Mouse (Mus musculus): Measurements from ENCODE around the gene Sort1. TPM values are rescaled to one million over a fixed set of nuclear protein-coding genes. Genes with fewer than 3 reads are reported as not detected.
A peak's percentile ranks its signal among the peaks of the same experiment; 100 is the strongest.

Gene Sort1
- total and polyA plus RNA-seq, 2 experiments from 2014 or later = 12.7 to 80.3 TPM

- WGBS = 87% methylated on average over 8 of the region's 8 CpGs
- Histone ChIP-seq H3K4me1 (ENCODE audit: insufficient read depth, low read length) (peaks cover 31% of the 10 kb centered on the region), H3K27me3 (ENCODE audit: insufficient read depth, low read length) (no peaks in the 10 kb centered on the region), H3K36me3 (ENCODE audit: insufficient read depth, low read length) (peaks cover 34% of the 10 kb centered on the region), H3K27ac (ENCODE audit: low read depth, low read length) (no peak overlapping the region), H3K9ac (replicated peaks; ENCODE audit: low read length, poor library complexity, severe bottlenecking) (no peak overlapping the region), H3K4me3 (ENCODE audit: low read depth, low read length) (no peak overlapping the region), H3K4me2 (ENCODE audit: low read depth, low read length, poor library complexity, severe bottlenecking) (no peak overlapping the region), H3K9me3 (ENCODE audit: low read length) (no peaks in the 10 kb centered on the region)
- TF ChIP-seq CTCF (IDR thresholded peaks at IDR 0.05) = no peak
- ATAC-seq (ENCODE audit: low FRiP score) (no peak), DNase-seq (ENCODE audit: low spot score) (no peak)
These were observed 124.7 kb downstream of the Sort1 start for GRCm38 (mm10) chr3:108408517-108409008.

DNA sequence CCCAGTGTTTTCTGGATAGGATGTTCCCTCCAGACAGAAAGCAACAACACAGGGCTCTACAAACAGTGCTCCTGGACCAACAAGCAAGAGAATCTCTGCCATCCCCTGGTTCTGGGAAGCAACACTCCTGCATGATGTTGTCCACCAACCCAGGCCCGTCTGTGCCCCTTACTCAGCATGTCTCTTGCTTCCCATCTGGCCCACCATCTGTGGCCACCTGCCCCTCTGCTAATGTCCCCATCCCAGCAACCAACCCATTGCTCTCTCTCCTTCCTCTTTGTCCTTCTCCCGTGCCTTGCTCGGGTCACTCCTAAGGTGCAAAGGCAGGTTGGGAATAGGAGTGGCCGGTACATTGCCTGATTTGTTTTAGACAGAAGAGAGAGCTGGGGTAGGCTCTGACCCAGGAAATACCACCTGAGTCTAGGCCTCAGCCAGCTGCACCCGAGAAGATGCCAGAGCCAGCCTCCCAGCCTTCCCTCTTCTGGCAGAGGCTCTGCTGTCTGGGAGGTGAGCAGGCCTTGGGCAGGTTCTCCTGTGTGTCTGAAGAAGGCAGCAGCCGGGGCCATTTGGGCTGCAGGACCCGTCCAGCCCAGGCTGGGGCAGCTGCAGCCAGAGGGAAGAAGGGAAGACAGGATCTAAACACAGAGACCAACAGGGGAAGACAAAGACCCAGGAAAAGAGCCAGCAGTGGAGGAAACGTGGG lies 125.9 kb downstream of the Sort1 start:
- Histone ChIP-seq H3K4me2 (ENCODE audit: low read depth, low read length, poor library complexity, severe bottlenecking) (peak overlapping the region; percentile 63), H3K4me1 (ENCODE audit: insufficient read depth, low read length) (peaks cover 36% of the 10 kb centered on the region), H3K9me3 (ENCODE audit: low read length) (no peaks in the 10 kb centered on the region), H3K27ac (ENCODE audit: low read depth, low read length) (peak overlapping the region; percentile 72), H3K36me3 (ENCODE audit: insufficient read depth, low read length) (peaks cover 33% of the 10 kb centered on the region), H3K9ac (replicated peaks; ENCODE audit: low read length, poor library complexity, severe bottlenecking) (peak overlapping the region; percentile 67), H3K4me3 (ENCODE audit: low read depth, low read length) (peak overlapping the region; percentile 30), H3K27me3 (ENCODE audit: insufficient read depth, low read length) (no peaks in the 10 kb centered on the region)
- ATAC-seq (ENCODE audit: low FRiP score) (no peak), DNase-seq (ENCODE audit: low spot score) (peak; percentile 55)
- TF ChIP-seq CTCF (IDR thresholded peaks at IDR 0.05) = no peak
- 13% methylated on average over 8 of the region's 8 CpGs for WGBS

DNA sequence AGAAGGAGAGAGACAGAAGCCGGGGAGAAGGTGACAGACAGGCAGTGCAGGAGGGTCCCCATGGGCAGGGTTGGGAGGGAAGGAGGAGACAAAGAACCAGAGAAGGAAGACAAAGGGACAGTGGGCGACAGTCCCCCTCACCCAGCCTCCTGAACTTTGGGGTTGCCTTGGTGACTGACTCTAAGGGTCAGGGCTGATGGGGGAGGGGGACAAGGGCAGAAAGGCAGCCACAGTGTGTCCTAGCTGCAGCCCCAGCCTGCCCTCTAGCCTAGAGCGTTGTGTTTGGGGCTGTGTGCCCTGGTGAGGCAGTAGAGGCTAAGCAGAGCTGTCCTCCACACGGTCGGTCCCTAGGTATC lies 126.5 kb downstream of the Sort1 start:
- Histone ChIP-seq H3K27ac (ENCODE audit: low read depth, low read length) (peak overlapping the region; percentile 72), H3K4me1 (ENCODE audit: insufficient read depth, low read length) (peaks cover 39% of the 10 kb centered on the region), H3K9me3 (ENCODE audit: low read length) (no peaks in the 10 kb centered on the region), H3K27me3 (ENCODE audit: insufficient read depth, low read length) (no peaks in the 10 kb centered on the region), H3K9ac (replicated peaks; ENCODE audit: low read length, poor library complexity, severe bottlenecking) (peak overlapping the region; percentile 67), H3K4me2 (ENCODE audit: low read depth, low read length, poor library complexity, severe bottlenecking) (peak overlapping the region; percentile 63), H3K4me3 (ENCODE audit: low read depth, low read length) (peak overlapping the region; percentile 30), H3K36me3 (ENCODE audit: insufficient read depth, low read length) (peaks cover 33% of the 10 kb centered on the region)
- ATAC-seq (ENCODE audit: low FRiP score) = no peak
- no peak for TF ChIP-seq CTCF (IDR thresholded peaks at IDR 0.05)
- DNase-seq (ENCODE audit: low spot score) = peak; percentile 50
- WGBS = 8% methylated on average over 5 of the region's 5 CpGs

Other genes with a start within 250 kb of the Sort1 start
- gene Gstm4, start 239.2 kb upstream of the Sort1 start, total RNA-seq (2014; rRNA removed) = 4.1 and 4.5 TPM in 2 replicates
- gene Gstm4, start 239.2 kb upstream of the Sort1 start, polyA plus RNA-seq (2015; fragmentation: Nextera tagmentation; extraction: Ambion mirVana) = 25.6 and 25.9 TPM in 2 replicates
- 58.4 and 79.8 TPM in 2 replicates for gene Ampd2, start 197.4 kb upstream of the Sort1 start, total RNA-seq (2014; rRNA removed)
- 58.8 and 60.0 TPM in 2 replicates for gene Ampd2, start 197.4 kb upstream of the Sort1 start, polyA plus RNA-seq (2015; fragmentation: Nextera tagmentation; extraction: Ambion mirVana)
- gene Gnat2, start 191.3 kb upstream of the Sort1 start, total RNA-seq (2014; rRNA removed) = 0.28 TPM in 1 of 2 replicates, not detected in the other
- 0.26 and 0.28 TPM in 2 replicates for gene Gnat2, start 191.3 kb upstream of the Sort1 start, polyA plus RNA-seq (2015; fragmentation: Nextera tagmentation; extraction: Ambion mirVana)
- gene Gnai3, start 137.9 kb upstream of the Sort1 start, total RNA-seq (2014; rRNA removed) = 70.8 and 97.2 TPM in 2 replicates
- 87.4 and 93.6 TPM in 2 replicates for gene Gnai3, start 137.9 kb upstream of the Sort1 start, polyA plus RNA-seq (2015; fragmentation: Nextera tagmentation; extraction: Ambion mirVana)
- 12.2 and 12.8 TPM in 2 replicates for gene Gpr61, start 129.2 kb upstream of the Sort1 start, total RNA-seq (2014; rRNA removed)
- 7.8 and 8.4 TPM in 2 replicates for gene Gpr61, start 129.2 kb upstream of the Sort1 start, polyA plus RNA-seq (2015; fragmentation: Nextera tagmentation; extraction: Ambion mirVana)
- 35.5 and 37.8 TPM in 2 replicates for gene Amigo1, start 97.7 kb upstream of the Sort1 start, total RNA-seq (2014; rRNA removed)
- 12.2 and 12.6 TPM in 2 replicates for gene Amigo1, start 97.7 kb upstream of the Sort1 start, polyA plus RNA-seq (2015; fragmentation: Nextera tagmentation; extraction: Ambion mirVana)
- gene Cyb561d1, start 82.9 kb upstream of the Sort1 start, total RNA-seq (2014; rRNA removed) = 3.7 and 4.9 TPM in 2 replicates
- gene Cyb561d1, start 82.9 kb upstream of the Sort1 start, polyA plus RNA-seq (2015; fragmentation: Nextera tagmentation; extraction: Ambion mirVana) = 3.5 and 4.0 TPM in 2 replicates
- gene Atxn7l2, start 73.1 kb upstream of the Sort1 start, total RNA-seq (2014; rRNA removed) = 22.5 and 24.9 TPM in 2 replicates
- gene Atxn7l2, start 73.1 kb upstream of the Sort1 start, polyA plus RNA-seq (2015; fragmentation: Nextera tagmentation; extraction: Ambion mirVana) = 16.1 and 19.3 TPM in 2 replicates
- gene Sypl2, start 57.4 kb upstream of the Sort1 start, total RNA-seq (2014; rRNA removed) = 0.42 and 0.55 TPM in 2 replicates
- 0.10 and 0.17 TPM in 2 replicates for gene Sypl2, start 57.4 kb upstream of the Sort1 start, polyA plus RNA-seq (2015; fragmentation: Nextera tagmentation; extraction: Ambion mirVana)
- 93.3 and 102 TPM in 2 replicates for gene Psma5, start 27.2 kb upstream of the Sort1 start, total RNA-seq (2014; rRNA removed)
- gene Psma5, start 27.2 kb upstream of the Sort1 start, polyA plus RNA-seq (2015; fragmentation: Nextera tagmentation; extraction: Ambion mirVana) = 221 and 224 TPM in 2 replicates
- gene Mybphl, start 80.8 kb downstream of the Sort1 start, total RNA-seq (2014; rRNA removed) = not detected in 2 replicates
- gene Mybphl, start 80.8 kb downstream of the Sort1 start, polyA plus RNA-seq (2015; fragmentation: Nextera tagmentation; extraction: Ambion mirVana) = 0.13 TPM in 1 of 2 replicates, not detected in the other
- 4.8 and 5.6 TPM in 2 replicates for gene Psrc1, start 99.8 kb downstream of the Sort1 start, total RNA-seq (2014; rRNA removed)
- 1.8 and 3.2 TPM in 2 replicates for gene Psrc1, start 99.8 kb downstream of the Sort1 start, polyA plus RNA-seq (2015; fragmentation: Nextera tagmentation; extraction: Ambion mirVana)
- gene Celsr2, start 131.5 kb downstream of the Sort1 start, total RNA-seq (2014; rRNA removed) = 68.5 and 83.4 TPM in 2 replicates
- 19.0 and 24.4 TPM in 2 replicates for gene Celsr2, start 131.5 kb downstream of the Sort1 start, polyA plus RNA-seq (2015; fragmentation: Nextera tagmentation; extraction: Ambion mirVana)
- 160 and 163 TPM in 2 replicates for gene Sars, start 161.1 kb downstream of the Sort1 start, total RNA-seq (2014; rRNA removed)
- gene Sars, start 161.1 kb downstream of the Sort1 start, polyA plus RNA-seq (2015; fragmentation: Nextera tagmentation; extraction: Ambion mirVana) = 223 and 225 TPM in 2 replicates